Mouse (Mus musculus) embryonic facial prominence, embryonic 15.5 days (tissue): ENCODE results near the gene Arnt2. TPM values are rescaled to one million over a fixed set of nuclear protein-coding genes. Genes with fewer than 3 reads are reported as not detected.

Experiments
- ATAC-seq: fragments of 200-750 bp; cut with Nextera tagmentation; 2 replicates; pipeline ENCODE4 v1.8.0; 2017; ENCODE audit warnings: low read depth, moderate TSS enrichment; ENCODE audit not compliant: insufficient number of reproducible peaks, low FRiP score, low TSS enrichment
- H3K27ac ChIP-seq: fragments of 300-500 bp; sonication (generic); replicated peaks from 2 replicates; pipeline ENCODE4 v1.5.1; 2015; ENCODE audit warnings: mild to moderate bottlenecking, inconsistent platforms
- H3K27me3 ChIP-seq: fragments of 300-500 bp; sonication (generic); 2 replicates; pipeline ENCODE4 v1.6.1; 2015; ENCODE audit warnings: inconsistent platforms
- H3K36me3 ChIP-seq: fragments of 300-500 bp; sonication (generic); 2 replicates; pipeline ENCODE4 v1.6.1; 2015; ENCODE audit warnings: mild to moderate bottlenecking, inconsistent platforms
- H3K4me1 ChIP-seq: fragments of 300-500 bp; sonication (generic); 2 replicates; pipeline ENCODE4 v1.6.1; 2015; ENCODE audit warnings: inconsistent platforms
- H3K4me2 ChIP-seq: fragments of 300-500 bp; sonication (generic); replicated peaks from 2 replicates; pipeline ENCODE4 v1.6.1; 2015; ENCODE audit warnings: mild to moderate bottlenecking, inconsistent platforms
- H3K4me3 ChIP-seq: fragments of 300-500 bp; sonication (generic); replicated peaks from 2 replicates; pipeline ENCODE4 v1.5.1; 2015; ENCODE audit warnings: mild to moderate bottlenecking, inconsistent platforms
- H3K9ac ChIP-seq: fragments of 300-500 bp; sonication (generic); 2 replicates; pipeline ENCODE4 v1.6.1; 2015; ENCODE audit warnings: inconsistent platforms
- H3K9me3 ChIP-seq: fragments of 300-500 bp; sonication (generic); replicated peaks from 2 replicates; pipeline ENCODE4 v1.6.1; 2016; ENCODE audit warnings: inconsistent platforms
- WGBS: fragments of 180-500 bp; shearing (Covaris S2); methylation state at CpG from one replicate; pipeline ENCODE4 v1.1.7; 2015; 5-methylcytosine and 5-hydroxymethylcytosine counted together
- polyA plus RNA-seq: library from polyadenylated mRNA; unstranded; fragments of >200 nt; fragmentation: Nextera tagmentation; extraction: Ambion mirVana; gene quantifications from 2 replicates; pipeline ENCODE4 v1.2.1, GENCODE M21; 2015

Gene Arnt2
- polyA plus RNA-seq, 1 experiment from 2014 or later = 6.5 TPM

- ATAC-seq = no peak
- no peak overlapping the region for H3K4me2 ChIP-seq
- H3K9me3 ChIP-seq = no peaks in the 10 kb centered on the region
- H3K9ac ChIP-seq = no peak overlapping the region
- no peak overlapping the region for H3K27ac ChIP-seq
- no peaks in the 10 kb centered on the region for H3K36me3 ChIP-seq
- no peaks in the 10 kb centered on the region for H3K27me3 ChIP-seq
- H3K4me3 ChIP-seq = no peak overlapping the region
- 66% methylated on average over 3 of the region's 3 CpGs for WGBS
- no peaks in the 10 kb centered on the region for H3K4me1 ChIP-seq
Measured at GRCm38 (mm10) chr7:84240406-84240805, 169.6 kb downstream of the Arnt2 start.

- WGBS = 51% methylated on average over 4 of the region's 4 CpGs
- Histone ChIP-seq H3K27ac (no peak overlapping the region; the same call in 1 of the 2 replicates), H3K4me2 (no peak overlapping the region), H3K4me3 (no peak overlapping the region), H3K36me3 (no peaks in the 10 kb centered on the region), H3K4me1 (no peaks in the 10 kb centered on the region), H3K27me3 (no peaks in the 10 kb centered on the region), H3K9me3 (no peaks in the 10 kb centered on the region), H3K9ac (no peak overlapping the region)
- ATAC-seq = no peak
Measured at GRCm38 (mm10) chr7:84237655-84238054, 172.3 kb downstream of the Arnt2 start.

GRCm38 (mm10) chr7:84231396-84231795 lies 178.6 kb downstream of the Arnt2 start:
- H3K36me3 ChIP-seq = no peaks in the 10 kb centered on the region
- no peak overlapping the region for H3K4me2 ChIP-seq
- no peak for ATAC-seq
- H3K9ac ChIP-seq = no peak overlapping the region
- WGBS = 16% methylated on average over 4 of the region's 4 CpGs
- no peaks in the 10 kb centered on the region for H3K9me3 ChIP-seq
- no peaks in the 10 kb centered on the region for H3K27me3 ChIP-seq
- H3K4me1 ChIP-seq = no peaks in the 10 kb centered on the region
- H3K4me3 ChIP-seq = no peak overlapping the region
- H3K27ac ChIP-seq = no peak overlapping the region

GRCm38 (mm10) chr7:84227652-84228051 lies 182.3 kb downstream of the Arnt2 start:
- whole genome bisulfite sequencing = 83% methylated on average over 1 of the region's 1 CpGs
- no peak overlapping the region for H3K9ac ChIP-seq
- ATAC-seq = no peak

GRCm38 (mm10) chr7:84226909-84227308 lies 183.1 kb downstream of the Arnt2 start:
- Histone ChIP-seq H3K4me3 (no peak overlapping the region), H3K27ac (no peak overlapping the region), H3K36me3 (no peaks in the 10 kb centered on the region), H3K9me3 (no peaks in the 10 kb centered on the region), H3K9ac (no peak overlapping the region), H3K4me1 (no peaks in the 10 kb centered on the region), H3K27me3 (no peaks in the 10 kb centered on the region), H3K4me2 (no peak overlapping the region)
- ATAC-seq = no peak
- 76% methylated on average over 3 of the region's 3 CpGs for WGBS

More at GRCm38 (mm10) chr7:84227652-84228051, 182.3 kb downstream of the Arnt2 start:
- Histone ChIP-seq H3K4me3 (no peak overlapping the region), H3K36me3 (no peaks in the 10 kb centered on the region), H3K27me3 (no peaks in the 10 kb centered on the region), H3K4me1 (no peaks in the 10 kb centered on the region), H3K9me3 (no peaks in the 10 kb centered on the region), H3K4me2 (no peak overlapping the region), H3K27ac (no peak overlapping the region)

GRCm38 (mm10) chr7:84212112-84212511 lies 197.9 kb downstream of the Arnt2 start:
- no peaks in the 10 kb centered on the region for H3K36me3 ChIP-seq
- H3K27ac ChIP-seq = no peak overlapping the region
- no peak overlapping the region for H3K4me3 ChIP-seq
- H3K4me1 ChIP-seq = peaks cover 5% of the 10 kb centered on the region; the same call in 1 of the 2 replicates
- no peak for ATAC-seq
- WGBS = 28% methylated on average over 1 of the region's 1 CpGs
- H3K4me2 ChIP-seq = no peak overlapping the region
- no peak overlapping the region for H3K9ac ChIP-seq
- H3K9me3 ChIP-seq = no peaks in the 10 kb centered on the region
- no peaks in the 10 kb centered on the region for H3K27me3 ChIP-seq

- Histone ChIP-seq H3K4me2 (no peak overlapping the region), H3K27me3 (no peaks in the 10 kb centered on the region), H3K9ac (no peak overlapping the region), H3K9me3 (no peaks in the 10 kb centered on the region), H3K4me1 (peaks cover 5% of the 10 kb centered on the region; the same call in 1 of the 2 replicates), H3K27ac (no peak overlapping the region), H3K36me3 (no peaks in the 10 kb centered on the region), H3K4me3 (no peak overlapping the region)
- WGBS = 60% methylated on average over 10 of the region's 10 CpGs
- no peak for ATAC-seq
Measured at GRCm38 (mm10) chr7:84210585-84211291, 199.2 kb downstream of the Arnt2 start.

GRCm38 (mm10) chr7:84203981-84204380 lies 206.0 kb downstream of the Arnt2 start:
- no peaks in the 10 kb centered on the region for H3K36me3 ChIP-seq
- no peaks in the 10 kb centered on the region for H3K9me3 ChIP-seq
- H3K4me3 ChIP-seq = no peak overlapping the region
- 45% methylated on average over 3 of the region's 3 CpGs for WGBS
- 0 out of 2 replicates have a peak, but pooled peaks cover 3% of the 10 kb centered on the region for H3K4me1 ChIP-seq
- no peak overlapping the region for H3K4me2 ChIP-seq
- ATAC-seq = no peak
- no peak overlapping the region for H3K27ac ChIP-seq
- H3K9ac ChIP-seq = no peak overlapping the region
- H3K27me3 ChIP-seq = no peaks in the 10 kb centered on the region

GRCm38 (mm10) chr7:84201151-84202068 lies 208.6 kb downstream of the Arnt2 start:
- Histone ChIP-seq H3K27me3 (no peaks in the 10 kb centered on the region), H3K36me3 (no peaks in the 10 kb centered on the region), H3K4me2 (no peak overlapping the region), H3K4me3 (no peak overlapping the region), H3K9me3 (no peaks in the 10 kb centered on the region), H3K4me1 (0 out of 2 replicates have a peak, but pooled peaks cover 3% of the 10 kb centered on the region), H3K27ac (no peak overlapping the region), H3K9ac (no peak overlapping the region)
- WGBS = 68% methylated on average over 13 of the region's 13 CpGs
- no peak for ATAC-seq

- no peak for ATAC-seq
- Histone ChIP-seq H3K4me2 (no peak overlapping the region), H3K9me3 (no peaks in the 10 kb centered on the region), H3K27ac (no peak overlapping the region), H3K4me1 (0 out of 2 replicates have a peak, but pooled peaks cover 3% of the 10 kb centered on the region), H3K4me3 (no peak overlapping the region), H3K36me3 (no peaks in the 10 kb centered on the region), H3K9ac (no peak overlapping the region), H3K27me3 (no peaks in the 10 kb centered on the region)
- WGBS = 68% methylated on average over 6 of the region's 6 CpGs
Measured at GRCm38 (mm10) chr7:84197208-84197860, 212.6 kb downstream of the Arnt2 start.
